8 mouse cellular contexts compared by ENCODE assay signal in genomic region chr1:169969516-169969886, GRCm38 (mm10). TPM values are rescaled to one million over a fixed set of nuclear protein-coding genes. Genes with fewer than 3 reads are reported as not detected.
A peak's percentile ranks its signal among the peaks of the same experiment; 100 is the strongest.
DNase-seq lines count a peak whose midpoint lies in the region; ATAC-seq and TF ChIP-seq lines count a peak whose summit lies in the region.

No protein-coding gene starts in this region.

- intact Hi-C loops in left cerebral cortex, postnatal 25 days (cut with DNase I) = loop anchor here (2.0 kb wide), 1 partner anchor 167 kb away; no protein-coding TSS in a partner anchor

- H3K4me2 ChIP-seq in kidney, embryonic 16.5 days (replicated peaks; ENCODE audit: low read depth, low read length) = peak overlapping the region; percentile 86
- H3K4me2 ChIP-seq in hindbrain, embryonic 16.5 days (ENCODE audit: low read length) = peak overlapping the region; percentile 66
- H3K4me2 ChIP-seq in midbrain, embryonic 16.5 days (ENCODE audit: low read length) = peak overlapping the region; percentile 70

- peak overlapping the region; percentile 88 for H3K27ac ChIP-seq in kidney, embryonic 16.5 days (ENCODE audit: low read length)
- H3K27ac ChIP-seq in cortical plate, adult 2 months (ENCODE audit: insufficient read depth, low read length) = no peak overlapping the region
- peak overlapping the region; percentile 85 for H3K27ac ChIP-seq in hindbrain, embryonic 16.5 days (ENCODE audit: low read depth, low read length)
- H3K27ac ChIP-seq in midbrain, embryonic 16.5 days (ENCODE audit: low read length) = peak overlapping the region; percentile 84

- peak overlapping the region; percentile 80 for H3K4me3 ChIP-seq in kidney, embryonic 16.5 days (ENCODE audit: low read length)
- peak overlapping the region; percentile 56 for H3K4me3 ChIP-seq in cortical plate, adult 2 months (ENCODE audit: insufficient read depth, low read length)
- H3K4me3 ChIP-seq in hindbrain, embryonic 16.5 days (ENCODE audit: low read length) = peak overlapping the region; percentile 74
- H3K4me3 ChIP-seq in midbrain, embryonic 16.5 days (ENCODE audit: low read depth, low read length) = peak overlapping the region; percentile 56

- TF ChIP-seq POLR2A in cortical plate, adult 2 months (IDR thresholded peaks at IDR 0.05; ENCODE audit: extremely low read depth, insufficient read depth, low read length) = no peak

- H3K9ac ChIP-seq in kidney, embryonic 16.5 days (replicated peaks; ENCODE audit: low read length) = peak overlapping the region; percentile 63
- H3K9ac ChIP-seq in hindbrain, embryonic 16.5 days (ENCODE audit: low read depth, low read length) = peak overlapping the region; percentile 56
- peak overlapping the region; percentile 62 for H3K9ac ChIP-seq in midbrain, embryonic 16.5 days (ENCODE audit: low read depth, low read length)

- no peak for TF ChIP-seq CTCF in cortical plate, adult 2 months (IDR thresholded peaks at IDR 0.05; ENCODE audit: extremely low read depth, insufficient read depth, low read length)

- H3K36me3 ChIP-seq in kidney, embryonic 16.5 days (ENCODE audit: insufficient read depth, low read length) = peaks cover 18% of the 10 kb centered on the region; the same call in 1 of the 2 replicates
- H3K36me3 ChIP-seq in hindbrain, embryonic 16.5 days (ENCODE audit: control insufficient read depth, insufficient read depth, low read length) = peaks cover 9% of the 10 kb centered on the region; the same call in 1 of the 2 replicates
- H3K36me3 ChIP-seq in midbrain, embryonic 16.5 days (ENCODE audit: control insufficient read depth, insufficient read depth, low read length) = peaks cover 8% of the 10 kb centered on the region

- no peak for DNase-seq in kidney, adult 18-20 months
- DNase-seq in adrenal gland, postnatal 36 days = no peak
- DNase-seq in frontal cortex, postnatal 36 days (ENCODE audit: low spot score in 2 of 2) = no peak
- no peak for DNase-seq in left cerebral cortex, postnatal 25 days (ENCODE audit: low spot score in 2 of 2)

- H3K9me3 ChIP-seq in kidney, embryonic 16.5 days (ENCODE audit: low read length) = no peaks in the 10 kb centered on the region
- H3K9me3 ChIP-seq in hindbrain, embryonic 16.5 days (ENCODE audit: control insufficient read depth, low read length) = no peaks in the 10 kb centered on the region
- no peaks in the 10 kb centered on the region for H3K9me3 ChIP-seq in midbrain, embryonic 16.5 days (replicated peaks; ENCODE audit: control insufficient read depth, low read length, poor library complexity, severe bottlenecking)

- ATAC-seq in kidney, embryonic 16.5 days (ENCODE audit: low FRiP score, low TSS enrichment) = peak; percentile 50
- peak; percentile 69 for ATAC-seq in hindbrain, embryonic 16.5 days
- ATAC-seq in midbrain, embryonic 16.5 days = peak; percentile 70

- WGBS in kidney, embryonic 16.5 days = under 1% methylated on average over 6 of the region's 9 CpGs
- under 1% methylated on average over 8 of the region's 9 CpGs for WGBS in hindbrain, embryonic 16.5 days
- WGBS in midbrain, embryonic 16.5 days = under 1% methylated on average over 8 of the region's 9 CpGs

- peaks cover 14% of the 10 kb centered on the region for H3K4me1 ChIP-seq in kidney, embryonic 16.5 days (ENCODE audit: insufficient read depth, low read length)
- no peaks in the 10 kb centered on the region for H3K4me1 ChIP-seq in cortical plate, adult 2 months (ENCODE audit: control insufficient read depth, insufficient read depth, low read length)
- H3K4me1 ChIP-seq in hindbrain, embryonic 16.5 days (ENCODE audit: control insufficient read depth, insufficient read depth, low read depth, low read length) = peaks cover 13% of the 10 kb centered on the region
- H3K4me1 ChIP-seq in midbrain, embryonic 16.5 days (ENCODE audit: control insufficient read depth, insufficient read depth, low read length) = peaks cover 16% of the 10 kb centered on the region

- H3K27me3 ChIP-seq in kidney, embryonic 16.5 days (ENCODE audit: insufficient read depth, low read length) = no peaks in the 10 kb centered on the region
- H3K27me3 ChIP-seq in hindbrain, embryonic 16.5 days (replicated peaks; ENCODE audit: control insufficient read depth, insufficient read depth, low read length) = no peaks in the 10 kb centered on the region
- H3K27me3 ChIP-seq in midbrain, embryonic 16.5 days (ENCODE audit: control insufficient read depth, insufficient read depth, low read depth, low read length) = no peaks in the 10 kb centered on the region

RNA-seq across cellular contexts. Expression of gene Hsd17b7, which starts 0.5 kb away (rescaled TPM):
- polyA plus RNA-seq in kidney, embryonic 16.5 days (2015; fragmentation: Nextera tagmentation; extraction: Ambion mirVana) = 11.6 and 13.9 TPM in 2 replicates
- polyA plus RNA-seq in cortical plate, adult 2 months (2012; rRNA removed) = 13.1 and 14.2 TPM in 2 replicates
- polyA plus RNA-seq in hindbrain, embryonic 16.5 days (2015; fragmentation: Nextera tagmentation; extraction: Ambion mirVana) = 26.5 and 33.3 TPM in 2 replicates
- 24.7 and 26.6 TPM in 2 replicates for polyA plus RNA-seq in midbrain, embryonic 16.5 days (2015; fragmentation: Nextera tagmentation; extraction: Ambion mirVana)
- total RNA-seq in adrenal gland, postnatal 36 days (2021) = 10 to 100 TPM; 25.2 to 87.2 TPM
- total RNA-seq in left cerebral cortex, postnatal 25 days (2021) = 10 to 100 TPM; 15.7 to 19.4 TPM

RNA-seq across cellular contexts. Expression of gene Ccdc190, which starts 41.1 kb away (rescaled TPM):
- polyA plus RNA-seq in kidney, embryonic 16.5 days (2015; fragmentation: Nextera tagmentation; extraction: Ambion mirVana) = not detected in 2 replicates
- 30.7 and 31.9 TPM in 2 replicates for polyA plus RNA-seq in cortical plate, adult 2 months (2012; rRNA removed)
- polyA plus RNA-seq in hindbrain, embryonic 16.5 days (2015; fragmentation: Nextera tagmentation; extraction: Ambion mirVana) = 3.2 and 3.9 TPM in 2 replicates
- 3.7 and 5.7 TPM in 2 replicates for polyA plus RNA-seq in midbrain, embryonic 16.5 days (2015; fragmentation: Nextera tagmentation; extraction: Ambion mirVana)
- total RNA-seq in adrenal gland, postnatal 36 days (2021) = under 1 TPM; 0.43 to 0.66 TPM
- 10 to 100 TPM; 16.5 to 19.4 TPM for total RNA-seq in left cerebral cortex, postnatal 25 days (2021)
